11 mouse cellular contexts compared by ENCODE assay signal in the genomic region with DNA sequence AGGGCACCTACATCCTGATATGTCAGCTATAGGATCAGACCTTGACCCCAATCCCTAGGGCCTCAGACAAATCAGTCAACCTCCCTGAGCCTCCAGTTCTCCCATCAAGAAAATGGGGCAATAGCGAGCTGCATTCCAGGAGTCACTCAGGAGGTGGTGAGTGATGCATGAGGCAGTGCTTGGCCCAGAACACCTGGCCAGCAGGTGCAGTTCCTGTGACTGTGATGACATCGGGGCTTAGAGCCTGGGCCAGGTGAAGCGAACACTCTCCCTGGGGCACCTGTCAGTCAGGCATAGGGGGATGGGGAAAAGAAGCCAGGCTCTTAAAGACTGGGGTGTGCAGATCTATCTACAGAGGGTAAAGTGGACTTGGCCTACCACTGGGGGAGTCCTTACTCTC. TPM values are rescaled to one million over a fixed set of nuclear protein-coding genes. Genes with fewer than 3 reads are reported as not detected.
A peak's percentile ranks its signal among the peaks of the same experiment; 100 is the strongest.
DNase-seq lines count a peak whose midpoint lies in the region; ATAC-seq and TF ChIP-seq lines count a peak whose summit lies in the region.
"Had no signal": no experiment of that assay in that cellular context is flagged by ENCODE, and none has a peak within 500 bp of the region (broad histone marks: within the 10 kb centered on the region; RNA-seq: fewer than 3 reads in every experiment).

No protein-coding gene starts in this region.

- intact Hi-C loops in left cerebral cortex, adult 2 months (cut with DNase I), result no loop called here

- peak overlapping the region; percentile 8 for H3K9ac ChIP-seq in forebrain, embryonic 11.5 days (ENCODE audit: low read length)
- no peak overlapping the region for H3K9ac ChIP-seq in forebrain, embryonic 14.5 days (ENCODE audit: low read length)
- no peak overlapping the region for H3K9ac ChIP-seq in limb, embryonic 12.5 days (replicated peaks)
- no peak overlapping the region for H3K9ac ChIP-seq in stomach, embryonic 14.5 days (replicated peaks; ENCODE audit: low read depth, low read length)

- no peak for ATAC-seq in forebrain, embryonic 11.5 days (replicated peaks; ENCODE audit: low FRiP score)
- no peak for ATAC-seq in forebrain, embryonic 14.5 days
- ATAC-seq in limb, embryonic 12.5 days (ENCODE audit: insufficient number of reproducible peaks, insufficient read depth, low FRiP score, low TSS enrichment, low read depth), result no peak
- ATAC-seq in stomach, embryonic 14.5 days (ENCODE audit: insufficient number of reproducible peaks, insufficient read depth, low FRiP score, low read depth), result no peak
- no peak for ATAC-seq in CD4-positive, CD25-positive, alpha-beta regulatory T cell, adult 4 months

- H3K36me3 ChIP-seq in forebrain, embryonic 11.5 days (ENCODE audit: control insufficient read depth, insufficient read depth, low read length), result no peaks in the 10 kb centered on the region; the same call in 1 of the 2 replicates
- H3K36me3 ChIP-seq in forebrain, embryonic 14.5 days (ENCODE audit: control insufficient read depth, insufficient read depth, low read length), result peaks cover 37% of the 10 kb centered on the region
- peaks cover 60% of the 10 kb centered on the region for H3K36me3 ChIP-seq in limb, embryonic 12.5 days
- H3K36me3 ChIP-seq in stomach, embryonic 14.5 days (ENCODE audit: control insufficient read depth, insufficient read depth, low read length), result peaks cover 31% of the 10 kb centered on the region

- no peak for TF ChIP-seq CTCF in left cerebral cortex, adult 2 months (IDR thresholded peaks at IDR 0.05)

- H3K9me3 ChIP-seq in forebrain, embryonic 11.5 days (ENCODE audit: control insufficient read depth, low read length), result no peaks in the 10 kb centered on the region
- no peaks in the 10 kb centered on the region for H3K9me3 ChIP-seq in forebrain, embryonic 14.5 days (replicated peaks; ENCODE audit: control insufficient read depth, low read length)
- no peaks in the 10 kb centered on the region for H3K9me3 ChIP-seq in limb, embryonic 12.5 days
- H3K9me3 ChIP-seq in stomach, embryonic 14.5 days (ENCODE audit: control insufficient read depth, low read depth, low read length), result no peaks in the 10 kb centered on the region

- H3K4me2 ChIP-seq in forebrain, embryonic 11.5 days (ENCODE audit: low read depth, low read length, severe bottlenecking), result no peak overlapping the region
- no peak overlapping the region for H3K4me2 ChIP-seq in forebrain, embryonic 14.5 days (ENCODE audit: low read length)
- peak overlapping the region; percentile 93 for H3K4me2 ChIP-seq in limb, embryonic 12.5 days
- peak overlapping the region; percentile 21; the same call in 1 of the 2 replicates for H3K4me2 ChIP-seq in stomach, embryonic 14.5 days (replicated peaks; ENCODE audit: low read depth, low read length)

- H3K27me3 ChIP-seq in forebrain, embryonic 11.5 days (ENCODE audit: control insufficient read depth, insufficient read depth, low read length), result no peaks in the 10 kb centered on the region
- no peaks in the 10 kb centered on the region for H3K27me3 ChIP-seq in forebrain, embryonic 14.5 days (replicated peaks; ENCODE audit: control insufficient read depth, insufficient read depth, low read length)
- H3K27me3 ChIP-seq in limb, embryonic 12.5 days, result no peaks in the 10 kb centered on the region
- H3K27me3 ChIP-seq in stomach, embryonic 14.5 days (ENCODE audit: control insufficient read depth, insufficient read depth, low read length), result no peaks in the 10 kb centered on the region

- H3K4me3 ChIP-seq in forebrain, embryonic 11.5 days (ENCODE audit: low read depth, low read length), result no peak overlapping the region
- no peak overlapping the region for H3K4me3 ChIP-seq in forebrain, embryonic 14.5 days (ENCODE audit: low read depth, low read length)
- peak overlapping the region; percentile 17 for H3K4me3 ChIP-seq in left cerebral cortex, adult 2 months
- H3K4me3 ChIP-seq in limb, embryonic 12.5 days (replicated peaks), result no peak overlapping the region
- no peak overlapping the region for H3K4me3 ChIP-seq in stomach, embryonic 14.5 days (ENCODE audit: low read depth, low read length)

- DNase-seq in forebrain, embryonic 11.5 days (ENCODE audit: low spot score), result no peak
- no peak for DNase-seq in forebrain, embryonic 14.5 days (ENCODE audit: low spot score)
- no peak for DNase-seq in left cerebral cortex, adult 2 months (ENCODE audit: extremely low spot score in 1 of 2, low spot score in 2 of 2)
- DNase-seq in left cerebral cortex, adult 18-20 months (ENCODE audit: low spot score in 2 of 2), result no peak
- DNase-seq in embryo, embryonic 11 days, result no peak
- DNase-seq: gastrocnemius, postnatal 14 days; kidney, postnatal 25 days; liver had no signal

- H3K27ac ChIP-seq in forebrain, embryonic 11.5 days (ENCODE audit: low read depth, low read length), result no peak overlapping the region
- H3K27ac ChIP-seq in forebrain, embryonic 14.5 days (ENCODE audit: low read depth, low read length), result no peak overlapping the region
- H3K27ac ChIP-seq in left cerebral cortex, adult 2 months, result peak overlapping the region; percentile 84
- peak overlapping the region; percentile 90 for H3K27ac ChIP-seq in limb, embryonic 12.5 days
- peak overlapping the region; percentile 72; the same call in 1 of the 2 replicates for H3K27ac ChIP-seq in stomach, embryonic 14.5 days (ENCODE audit: low read length)

- 78% methylated on average over 3 of the region's 3 CpGs for WGBS in forebrain, embryonic 11.5 days
- WGBS in forebrain, embryonic 14.5 days, result 73% methylated on average over 3 of the region's 3 CpGs
- 63% methylated on average over 3 of the region's 3 CpGs for WGBS in limb, embryonic 12.5 days
- WGBS in stomach, embryonic 14.5 days, result 66% methylated on average over 3 of the region's 3 CpGs

- peaks cover 23% of the 10 kb centered on the region for H3K4me1 ChIP-seq in forebrain, embryonic 11.5 days (replicated peaks; ENCODE audit: control insufficient read depth, insufficient read depth, low read length)
- peaks cover 14% of the 10 kb centered on the region for H3K4me1 ChIP-seq in forebrain, embryonic 14.5 days (ENCODE audit: control insufficient read depth, insufficient read depth, low read length)
- H3K4me1 ChIP-seq in limb, embryonic 12.5 days (replicated peaks), result peaks cover 67% of the 10 kb centered on the region
- H3K4me1 ChIP-seq in stomach, embryonic 14.5 days (ENCODE audit: control insufficient read depth, insufficient read depth, low read length), result peaks cover 51% of the 10 kb centered on the region

RNA-seq across cellular contexts. Expression of gene Mtss1l, which starts 3.2 kb away (rescaled TPM):
- polyA plus RNA-seq in forebrain, embryonic 11.5 days (2014; fragmentation: Nextera tagmentation; extraction: Ambion mirVana), result 15.8 and 17.6 TPM in 2 replicates
- polyA plus RNA-seq in forebrain, embryonic 14.5 days (2014; fragmentation: Nextera tagmentation; extraction: Ambion mirVana), result 16.5 and 20.1 TPM in 2 replicates
- total RNA-seq in left cerebral cortex, adult 2 months (2021), result 100 to 1,000 TPM; 207 to 234 TPM
- total RNA-seq in left cerebral cortex, adult 18-20 months (2021), result 100 to 1,000 TPM; 208 to 219 TPM
- 11.8 and 19.2 TPM in 2 replicates for polyA plus RNA-seq in limb, embryonic 12.5 days (2016; fragmentation: Nextera tagmentation; extraction: Ambion mirVana)
- 13.2 and 14.2 TPM in 2 replicates for polyA plus RNA-seq in stomach, embryonic 14.5 days (2014; fragmentation: Nextera tagmentation; extraction: Ambion mirVana)
- polyA plus RNA-seq in CD4-positive, CD25-positive, alpha-beta regulatory T cell, adult 4 months (2017; shearing (Covaris generic)), result not detected

Comparison
In these comparisons a context has a peak if more than half of its experiments do, and no peak if none do; other contexts are left out.
1. H3K27ac ChIP-seq: peak in left cerebral cortex, adult 2 months (single experiment), limb, embryonic 12.5 days (single experiment) and stomach, embryonic 14.5 days (single experiment); none in forebrain, embryonic 11.5 days (single experiment) and forebrain, embryonic 14.5 days (single experiment).
2. H3K4me2 ChIP-seq: peak in limb, embryonic 12.5 days (single experiment) and stomach, embryonic 14.5 days (single experiment); none in forebrain, embryonic 11.5 days (single experiment) and forebrain, embryonic 14.5 days (single experiment).
3. RNA of gene Mtss1l, which starts 3.2 kb away (polyA plus RNA-seq): 11.8 to 19.2 TPM in limb, embryonic 12.5 days, 16.5 to 20.1 TPM in forebrain, embryonic 14.5 days, 15.8 to 17.6 TPM in forebrain, embryonic 11.5 days and 13.2 to 14.2 TPM in stomach, embryonic 14.5 days; not detected in CD4-positive, CD25-positive, alpha-beta regulatory T cell, adult 4 months; every median in the first group is over 10 times any median in the second.